Mouse (Mus musculus) kidney, adult 9 months (tissue): ENCODE measurements at regions not wholly inside any gene's neighbourhood (a gene's known extent, or its start where the extent isn't known, plus 50 kb on each side); places are given as distances from the start of the nearest gene placed in this dataset.

ENCODE experiments used
- DNase-seq: peaks from one replicate; pipeline ENCODE4 v3.0.0; 2022

DNA sequence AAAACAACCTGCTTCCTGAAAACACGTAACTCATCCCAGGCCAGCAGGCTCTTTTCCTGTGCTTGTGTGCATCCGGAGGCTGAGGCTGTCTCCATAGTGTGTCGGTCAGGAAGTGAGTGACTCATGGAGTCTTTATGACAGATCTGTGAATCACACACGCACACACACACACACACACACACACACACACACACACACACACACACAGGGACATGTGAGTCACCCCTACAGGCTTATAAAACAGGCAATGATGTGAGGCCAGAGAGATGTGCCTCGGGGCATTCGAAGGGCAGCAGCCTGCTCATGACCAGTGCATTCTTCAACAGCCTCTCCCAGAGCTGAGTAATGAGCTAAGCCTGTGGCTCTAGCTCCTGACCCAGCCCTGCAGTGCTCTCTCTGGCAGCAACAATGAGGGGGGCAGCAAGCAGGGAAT is 97.5 kb upstream of the Dlx2 start:
- DNase-seq, result peak; percentile 60

DNA sequence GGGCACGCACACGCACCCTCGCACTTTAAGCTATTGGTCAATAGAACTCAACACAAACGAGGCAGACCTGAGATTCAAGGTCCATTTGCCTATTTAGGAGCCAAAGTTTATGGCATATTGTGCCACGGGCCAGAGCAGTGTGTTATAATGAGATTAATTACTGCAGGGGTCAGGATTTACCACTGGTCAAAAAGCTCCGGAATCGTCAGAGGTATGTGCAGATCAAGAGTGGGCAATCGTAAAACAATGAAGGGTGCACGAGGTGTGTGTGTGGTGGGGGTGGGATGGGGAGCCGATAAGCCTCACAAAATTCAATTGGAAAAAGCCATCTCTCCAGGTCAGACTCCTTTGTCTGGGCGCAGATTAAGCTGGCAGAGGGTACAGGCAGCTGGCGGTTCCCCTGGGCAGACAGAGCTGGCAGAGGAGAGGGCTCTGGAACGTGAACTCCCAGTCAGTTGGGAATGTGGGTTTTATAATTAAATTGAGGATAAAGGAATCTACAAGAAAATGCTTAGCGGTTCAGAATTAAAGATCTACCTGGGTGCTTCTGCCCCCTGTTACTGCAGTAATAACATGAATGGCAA is 97.4 kb upstream of the Itga6 start:
- DNase-seq, result no peak

DNA sequence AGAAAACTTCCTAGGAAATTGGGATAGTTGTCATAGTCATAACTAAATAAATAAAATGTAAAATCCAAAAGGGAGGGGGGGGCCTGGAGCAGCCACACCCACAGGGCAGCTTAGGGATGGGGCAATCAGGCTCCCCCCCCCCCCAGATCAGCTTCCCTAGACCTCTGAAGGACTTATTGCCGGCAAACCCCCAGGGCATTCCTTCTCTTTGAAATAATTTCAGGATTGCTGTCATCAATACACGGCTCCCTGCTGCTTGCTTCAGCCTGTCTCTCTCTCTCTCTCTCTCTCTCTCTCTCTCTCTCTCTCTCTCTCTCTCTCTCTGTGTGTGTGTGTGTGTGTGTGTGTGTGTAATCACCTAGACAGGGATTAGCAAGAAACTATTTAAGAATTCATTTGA is 93.8 kb upstream of the Itga6 start:
- no peak for DNase-seq

DNA sequence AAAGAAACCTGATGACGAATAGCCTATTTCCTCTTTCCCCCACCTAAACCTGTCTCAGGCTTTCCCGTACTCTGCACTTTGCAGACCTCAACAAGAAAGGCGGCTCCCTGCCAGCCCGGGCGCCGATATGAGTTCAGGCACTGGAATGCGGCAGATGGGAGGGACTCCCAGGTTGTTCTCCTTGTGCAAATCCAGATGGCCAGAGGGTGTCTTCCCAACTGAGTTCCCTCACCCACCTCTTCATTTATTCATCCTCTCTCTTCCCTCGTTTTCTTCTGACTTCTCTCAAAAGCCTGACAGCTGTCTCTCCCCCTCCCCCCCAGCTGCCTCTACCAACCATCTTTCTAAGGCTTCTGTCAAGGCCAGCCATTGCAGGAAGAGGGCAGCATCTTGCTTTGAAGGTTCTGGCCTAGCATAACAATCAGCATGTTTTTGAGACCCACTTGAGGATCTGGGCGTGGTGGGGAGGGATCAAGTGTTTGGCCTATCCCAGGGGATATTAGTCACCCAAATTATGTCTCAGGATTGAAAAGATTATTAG is 93.1 kb upstream of the Itga6 start:
- peak; percentile 42 for DNase-seq

DNA sequence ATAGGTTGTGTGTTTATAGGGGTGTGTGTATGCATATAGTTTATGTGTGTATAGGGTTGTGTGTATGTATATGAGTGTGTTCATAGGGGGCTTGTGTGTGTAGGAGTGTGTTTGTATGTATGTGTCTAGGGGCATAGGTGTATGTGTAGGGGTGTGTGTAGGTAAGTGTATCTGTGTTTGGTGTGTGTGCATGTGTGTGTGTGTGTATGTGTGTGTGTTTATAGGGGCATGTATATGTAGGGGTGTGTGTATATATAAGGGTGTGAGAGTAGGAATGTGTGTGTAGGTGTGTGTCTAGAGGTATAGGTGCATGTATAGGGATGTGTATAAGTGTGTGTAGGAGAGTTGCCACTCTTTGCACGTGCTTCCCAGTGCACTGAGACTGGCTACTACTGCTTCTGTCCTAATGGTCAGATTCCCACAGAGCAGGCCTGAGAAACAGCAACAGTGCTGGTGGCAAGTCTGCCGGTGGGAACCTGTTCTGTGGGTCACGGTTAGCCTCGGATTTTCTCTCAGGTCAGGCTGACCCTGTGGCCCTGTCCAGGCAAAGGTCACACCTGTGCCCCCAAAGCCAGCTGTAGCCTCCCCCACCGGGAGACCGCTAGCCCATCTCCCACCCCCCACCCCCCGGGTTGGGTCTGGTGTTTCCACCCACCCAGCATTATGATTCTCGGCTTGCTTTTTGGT is 90.5 kb upstream of the Itga6 start:
- no peak for DNase-seq

DNA sequence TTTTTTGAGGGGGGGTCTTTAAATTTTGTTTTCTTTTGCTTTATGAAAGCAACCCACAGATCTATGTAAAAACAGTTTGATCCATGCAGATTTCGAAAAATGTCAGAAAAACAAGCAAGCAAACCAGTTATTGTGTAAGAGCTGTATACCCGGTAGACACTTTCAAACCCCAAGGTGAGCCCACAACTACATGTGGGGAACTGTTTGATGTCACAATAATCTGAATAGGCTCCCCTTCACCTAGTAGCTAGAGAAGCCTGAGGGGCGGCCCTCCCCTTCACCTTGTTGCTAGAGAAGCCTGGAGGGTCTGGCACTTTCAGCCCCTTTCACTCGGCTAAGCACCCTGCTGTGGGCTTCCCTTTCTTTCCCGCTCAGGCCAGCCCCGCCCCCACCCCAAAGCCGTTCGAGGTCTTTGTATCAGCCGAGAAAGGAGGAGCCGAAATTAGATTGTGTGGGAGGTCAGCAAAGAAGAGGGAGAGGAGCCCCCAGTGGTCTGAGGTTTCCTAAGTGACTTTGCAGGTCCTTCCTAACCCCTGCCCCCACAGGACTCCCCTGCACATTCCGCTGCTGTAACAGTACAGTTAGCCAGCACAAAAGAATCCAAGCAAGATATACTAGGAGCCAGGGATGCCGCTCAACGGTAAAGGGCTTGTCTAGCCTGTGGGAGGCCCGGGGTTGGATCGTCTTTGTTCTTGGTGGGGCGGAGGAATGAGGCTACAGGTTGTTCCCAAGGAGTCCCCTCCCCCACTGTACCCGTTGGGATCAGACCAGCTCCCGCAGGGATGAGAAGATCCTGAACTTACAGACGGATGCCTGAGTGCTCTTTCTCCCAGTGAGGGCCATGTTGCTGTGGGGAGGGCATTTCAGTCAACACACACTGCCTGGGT is 89.7 kb upstream of the Itga6 start:
- no peak for DNase-seq

DNA sequence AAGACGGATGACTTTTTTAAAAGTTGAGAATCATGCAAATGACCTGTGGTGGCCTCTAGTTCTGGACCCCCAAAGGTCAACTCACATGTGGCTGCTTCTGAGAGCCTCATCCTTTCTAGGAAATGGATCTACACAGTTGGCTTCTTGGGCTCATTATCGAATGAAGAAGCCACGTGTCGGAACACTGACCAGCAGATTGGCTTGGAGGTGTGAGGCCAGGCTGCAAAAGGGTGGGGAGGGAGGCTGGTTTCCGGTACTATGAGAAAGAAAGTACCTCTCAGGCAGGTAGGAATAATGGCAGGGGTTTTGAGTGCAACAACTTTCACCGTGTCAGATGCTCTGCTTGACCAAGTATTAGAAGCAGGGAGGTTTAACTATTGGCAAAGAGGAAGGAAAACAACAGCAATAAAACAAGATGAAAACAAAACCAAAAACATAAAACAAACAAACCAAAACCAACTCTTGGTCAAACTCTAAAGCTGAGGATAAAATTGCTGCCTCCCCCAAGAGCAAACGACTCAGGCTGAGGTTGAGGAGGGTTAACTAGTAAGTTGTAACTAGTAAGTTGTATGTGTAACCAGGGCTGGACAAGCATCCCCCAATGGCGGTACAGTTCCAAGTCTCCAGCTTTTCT is 88.7 kb upstream of the Itga6 start:
- no peak for DNase-seq

DNA sequence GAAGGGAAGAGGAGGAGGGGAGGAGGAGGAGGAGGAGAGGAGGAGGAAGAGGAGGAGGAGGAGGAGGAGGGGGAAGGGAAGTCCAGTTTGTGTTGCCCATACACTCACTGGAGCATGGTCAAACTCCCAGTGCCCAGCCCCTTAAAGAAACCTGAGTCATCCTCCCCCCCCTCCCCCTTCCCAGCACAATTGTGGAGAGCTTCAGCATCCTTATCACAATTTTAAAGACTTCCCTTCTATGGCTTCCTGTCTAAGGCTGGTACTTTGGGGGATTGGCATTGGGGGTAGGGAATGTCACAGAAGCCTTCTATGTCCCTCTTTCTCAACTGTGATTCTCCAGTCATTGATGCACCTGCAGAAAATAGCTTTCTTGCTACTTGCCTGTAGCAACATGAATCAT is 84.0 kb upstream of the Itga6 start:
- no peak for DNase-seq

DNA sequence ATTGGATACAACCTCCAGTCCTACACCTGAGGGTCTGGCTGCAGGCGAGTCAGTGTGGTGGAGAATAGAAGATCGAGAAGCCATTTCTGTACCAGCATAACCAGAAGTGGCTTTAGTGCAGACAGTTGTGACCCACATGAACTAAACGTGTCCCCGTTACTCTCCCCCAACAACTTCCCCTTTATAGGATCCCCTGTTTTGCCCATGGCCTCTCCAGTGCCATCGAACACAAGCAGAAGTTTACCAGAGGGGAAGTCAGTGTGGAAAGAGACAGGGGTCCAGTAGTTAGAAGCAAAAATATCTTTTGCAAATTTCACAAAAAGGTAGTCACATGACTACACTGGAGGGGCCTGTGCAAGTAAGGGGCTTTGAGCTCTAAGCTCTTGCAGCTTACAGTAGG is 83.4 kb upstream of the Itga6 start:
- DNase-seq, result no peak

DNA sequence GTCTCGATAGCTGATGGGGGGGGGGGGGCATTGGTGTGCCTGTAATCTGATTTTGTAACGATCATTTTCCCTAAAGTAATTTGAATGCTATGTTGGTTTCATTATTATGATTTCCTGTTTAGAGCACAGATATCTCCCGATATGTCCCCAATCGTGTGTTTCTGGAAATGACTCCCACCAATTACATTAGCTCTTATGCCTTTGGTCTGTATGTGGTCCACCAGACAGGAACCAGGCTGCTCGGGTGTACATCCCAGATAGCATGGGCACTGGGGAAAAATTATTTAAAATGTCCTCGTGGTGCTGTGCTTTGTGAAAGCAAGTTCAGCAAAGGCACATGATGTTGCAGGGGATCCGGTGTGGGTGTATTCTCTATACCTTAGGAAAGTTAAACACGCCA is 82.0 kb upstream of the Itga6 start:
- DNase-seq, result no peak

DNA sequence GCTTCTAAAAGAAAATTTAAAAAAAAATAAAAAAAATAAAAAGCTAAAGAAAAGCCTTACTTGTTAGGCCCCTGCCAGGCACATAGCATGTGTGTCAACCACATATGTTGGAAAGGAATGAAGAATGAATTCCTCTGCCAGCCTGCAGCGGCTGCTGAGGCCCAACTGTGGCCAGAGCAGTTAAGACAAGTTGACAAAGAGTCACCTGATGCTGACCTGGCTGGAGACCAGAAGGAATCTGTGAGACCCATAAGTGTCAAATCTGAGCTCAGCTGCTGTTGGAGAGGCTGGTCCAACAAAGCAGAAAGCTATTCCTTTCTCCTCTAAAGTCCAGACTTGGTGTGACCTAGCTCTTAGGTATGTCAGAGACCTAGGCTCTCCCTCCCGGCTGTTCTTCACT is 78.5 kb upstream of the Itga6 start:
- no peak for DNase-seq

DNA sequence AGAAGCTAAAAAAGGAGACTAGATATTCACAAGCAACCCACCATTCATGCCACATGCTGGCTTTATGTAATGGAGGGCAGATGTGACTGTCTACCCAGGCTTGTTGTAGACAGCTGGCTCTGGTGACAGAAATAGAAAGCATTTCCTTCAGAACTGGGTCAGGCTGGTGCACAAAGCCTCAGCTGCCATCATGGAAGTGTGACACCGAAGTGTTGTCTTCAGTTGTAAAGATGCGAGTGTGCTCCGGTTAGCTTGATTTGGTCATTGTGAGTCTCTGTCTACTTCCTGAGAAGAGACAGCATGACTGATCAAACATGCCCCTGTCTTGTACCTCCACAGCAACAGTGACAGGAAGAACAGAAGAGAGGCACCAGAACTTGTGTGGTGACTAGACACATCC is 77.7 kb upstream of the Itga6 start:
- DNase-seq, result no peak

DNA sequence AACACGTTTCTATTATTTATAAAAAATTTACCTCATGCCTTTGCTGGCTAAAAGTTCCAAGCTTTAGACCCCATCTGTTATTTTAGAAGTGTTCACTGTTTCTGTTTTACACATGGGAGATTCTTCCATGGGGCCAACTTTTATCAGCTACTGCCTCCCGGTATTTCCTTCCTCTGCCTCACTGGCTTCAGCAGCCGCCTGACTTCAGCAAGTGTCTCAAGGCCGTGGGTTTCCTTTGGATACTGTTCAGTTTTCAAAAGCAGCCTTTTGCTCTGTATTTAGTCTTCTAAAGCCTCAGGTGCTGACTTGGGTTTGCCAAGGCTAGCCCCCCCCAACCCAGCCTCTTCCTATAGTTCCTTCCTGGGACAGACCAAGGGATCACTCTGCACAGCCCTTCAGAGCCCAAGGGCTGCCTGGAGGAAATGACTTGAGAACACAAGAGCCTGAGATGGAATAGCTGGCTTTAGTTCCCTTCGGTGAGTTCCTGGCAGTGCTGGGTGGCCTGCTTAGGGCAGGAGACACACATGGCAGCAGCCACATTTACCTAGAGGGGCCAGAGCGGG is 75.1 kb upstream of the Itga6 start:
- DNase-seq, result no peak

DNA sequence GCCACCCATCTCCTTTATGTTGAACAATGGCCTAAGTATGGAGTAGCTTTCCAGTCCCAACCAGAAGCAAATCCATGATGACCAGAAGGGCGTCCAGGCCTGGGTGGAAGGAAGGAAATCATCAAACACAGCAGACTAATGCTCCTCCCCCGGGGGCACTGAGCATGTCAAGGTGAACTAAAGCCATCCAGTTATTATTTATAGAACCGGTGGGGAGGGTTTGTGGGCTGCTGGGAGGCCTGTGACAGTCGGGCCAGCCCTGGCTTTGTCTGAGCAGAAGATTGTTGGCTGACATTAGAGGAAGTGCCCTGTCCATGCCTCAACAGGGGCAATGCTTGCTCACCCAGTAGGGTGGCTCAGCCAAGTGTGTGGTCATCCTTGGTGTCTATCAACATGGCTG is 74.5 kb upstream of the Itga6 start:
- peak; percentile 69 for DNase-seq

DNA sequence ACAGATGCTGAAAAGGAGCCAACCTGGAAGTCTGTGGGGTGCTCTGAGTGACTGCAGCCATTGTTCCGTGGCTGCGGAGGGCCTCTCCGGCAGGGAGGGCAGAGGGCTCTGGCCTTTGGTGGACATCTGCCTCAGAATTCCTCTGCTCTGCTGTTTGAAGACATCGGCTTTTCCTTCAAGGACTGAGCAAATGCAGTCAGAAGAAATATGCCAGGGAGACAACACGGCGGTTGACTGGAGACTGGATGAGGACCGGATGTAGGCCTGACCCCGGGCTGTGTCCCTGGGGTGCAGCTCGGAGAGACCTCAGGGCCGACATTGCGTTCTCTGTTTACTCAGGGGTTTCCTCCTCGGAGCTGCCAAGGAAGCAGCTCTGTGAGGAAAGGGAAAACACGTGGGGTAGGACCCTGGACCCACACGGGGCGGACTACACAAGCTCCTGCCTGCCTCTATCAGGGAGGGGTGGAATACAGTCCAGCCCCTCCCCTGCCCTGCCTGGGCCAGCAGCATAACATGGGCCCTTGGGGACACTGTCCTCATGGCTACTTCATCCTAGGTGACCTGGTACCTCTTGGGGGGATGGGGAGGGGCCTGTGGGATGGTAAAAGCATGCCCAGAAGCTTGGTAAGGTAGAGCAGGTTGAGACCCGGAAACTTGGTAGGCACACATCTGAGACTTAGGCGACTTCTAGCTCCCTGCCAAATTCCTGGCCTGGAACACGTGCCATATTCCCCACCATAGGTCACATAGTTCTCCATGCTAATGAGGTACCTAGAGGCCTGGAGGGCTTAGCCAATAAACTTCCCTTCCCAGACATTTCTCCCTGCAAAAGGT is 72.1 kb upstream of the Itga6 start:
- peak; percentile 83 for DNase-seq

DNA sequence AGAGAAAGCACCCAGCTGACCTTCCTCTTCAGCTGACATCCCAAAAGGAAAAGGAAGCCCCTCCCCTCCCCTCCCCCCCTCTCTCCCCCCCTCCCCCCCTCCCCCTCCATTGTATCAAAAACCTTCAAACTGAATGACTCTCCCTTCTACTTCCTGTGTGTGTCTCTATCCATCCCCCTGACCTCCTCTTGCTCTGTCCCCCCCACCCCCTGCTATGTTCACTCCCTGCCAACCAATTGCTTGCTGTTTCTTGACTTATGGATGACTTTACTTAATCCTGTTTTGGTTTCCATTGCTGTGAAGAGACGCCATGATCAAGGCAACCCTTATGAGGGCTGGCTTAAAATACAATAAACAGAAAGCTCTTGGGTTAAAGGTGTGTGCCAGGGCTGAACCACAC is 64.7 kb upstream of the Itga6 start:
- DNase-seq, result no peak

DNA sequence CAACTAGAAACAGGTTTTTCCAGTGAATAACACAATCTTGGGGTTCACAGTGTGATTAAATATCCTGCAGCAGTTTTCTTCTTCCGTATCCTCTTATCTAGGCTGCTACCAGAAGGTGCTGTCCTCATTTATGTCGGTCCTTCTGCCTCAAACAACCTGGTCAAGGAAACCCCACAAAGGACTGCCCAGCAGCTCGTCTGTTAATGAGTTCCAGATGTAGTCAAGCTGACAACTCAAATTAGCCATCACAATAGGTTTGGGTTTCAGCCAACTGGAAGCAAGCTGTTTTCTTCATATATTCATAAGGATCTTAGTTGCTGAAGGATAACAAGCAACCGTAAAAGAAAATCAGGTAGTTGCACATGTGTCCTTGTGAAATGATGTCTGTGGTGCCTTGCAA is 64.3 kb upstream of the Itga6 start:
- no peak for DNase-seq

DNA sequence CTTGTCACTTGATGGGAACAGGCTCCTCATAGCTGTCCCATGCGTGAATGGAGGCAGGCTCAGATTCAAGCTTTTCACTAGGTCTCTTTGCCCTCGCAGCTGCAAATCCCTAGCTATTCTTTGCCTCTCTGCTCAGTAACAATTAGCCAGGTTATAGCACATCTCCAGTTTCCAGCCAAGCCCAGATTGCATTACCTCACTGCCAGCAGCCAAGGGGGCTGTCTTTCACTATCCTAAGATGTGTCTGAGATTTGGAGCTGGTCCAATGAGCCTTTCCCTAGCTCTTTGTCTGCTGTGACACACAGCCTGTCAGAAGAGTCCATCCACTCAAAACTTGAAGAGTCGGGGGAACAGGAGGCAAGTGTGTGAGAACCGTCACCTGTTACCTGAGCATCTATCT is 62.0 kb upstream of the Itga6 start:
- no peak for DNase-seq

DNA sequence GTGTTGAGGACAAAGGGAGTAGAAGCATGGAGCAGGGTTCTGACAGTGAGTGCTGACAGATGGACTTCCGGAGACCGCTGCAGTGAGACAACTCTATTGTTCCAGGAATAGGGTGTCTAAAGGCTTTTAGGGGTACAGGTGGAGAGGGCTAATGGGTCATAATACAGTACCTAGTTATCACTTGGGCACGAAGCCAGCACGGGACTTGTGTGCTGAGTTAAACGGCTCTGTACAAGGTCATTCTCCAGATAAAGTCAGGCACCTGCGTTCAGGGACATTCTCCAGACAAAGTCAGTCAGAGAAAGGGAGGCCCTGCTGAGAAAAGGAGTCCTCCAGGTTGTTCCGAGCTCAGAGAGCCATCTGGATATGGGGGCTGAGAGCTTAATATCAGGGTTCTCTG is 60.2 kb upstream of the Itga6 start:
- DNase-seq, result no peak

DNA sequence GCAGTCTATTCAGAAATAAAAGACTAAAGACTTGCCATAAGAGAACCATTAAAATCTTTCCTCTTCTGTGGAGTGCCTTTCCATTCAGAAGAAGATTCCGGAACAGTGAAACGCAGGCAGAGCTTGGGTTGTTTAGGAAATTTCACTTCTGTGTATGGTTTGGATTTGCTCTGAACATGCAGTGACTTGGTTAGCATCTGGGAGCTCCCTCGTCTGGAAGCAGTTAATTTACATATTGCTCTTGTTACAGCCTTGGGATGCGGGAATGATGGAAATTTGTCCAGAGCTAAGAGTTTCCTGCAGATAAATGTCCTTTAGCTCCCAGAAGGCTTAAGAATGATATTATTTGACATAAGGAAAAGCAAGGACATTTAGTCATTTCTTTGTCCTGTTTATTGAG is 56.4 kb upstream of the Itga6 start:
- no peak for DNase-seq

DNA sequence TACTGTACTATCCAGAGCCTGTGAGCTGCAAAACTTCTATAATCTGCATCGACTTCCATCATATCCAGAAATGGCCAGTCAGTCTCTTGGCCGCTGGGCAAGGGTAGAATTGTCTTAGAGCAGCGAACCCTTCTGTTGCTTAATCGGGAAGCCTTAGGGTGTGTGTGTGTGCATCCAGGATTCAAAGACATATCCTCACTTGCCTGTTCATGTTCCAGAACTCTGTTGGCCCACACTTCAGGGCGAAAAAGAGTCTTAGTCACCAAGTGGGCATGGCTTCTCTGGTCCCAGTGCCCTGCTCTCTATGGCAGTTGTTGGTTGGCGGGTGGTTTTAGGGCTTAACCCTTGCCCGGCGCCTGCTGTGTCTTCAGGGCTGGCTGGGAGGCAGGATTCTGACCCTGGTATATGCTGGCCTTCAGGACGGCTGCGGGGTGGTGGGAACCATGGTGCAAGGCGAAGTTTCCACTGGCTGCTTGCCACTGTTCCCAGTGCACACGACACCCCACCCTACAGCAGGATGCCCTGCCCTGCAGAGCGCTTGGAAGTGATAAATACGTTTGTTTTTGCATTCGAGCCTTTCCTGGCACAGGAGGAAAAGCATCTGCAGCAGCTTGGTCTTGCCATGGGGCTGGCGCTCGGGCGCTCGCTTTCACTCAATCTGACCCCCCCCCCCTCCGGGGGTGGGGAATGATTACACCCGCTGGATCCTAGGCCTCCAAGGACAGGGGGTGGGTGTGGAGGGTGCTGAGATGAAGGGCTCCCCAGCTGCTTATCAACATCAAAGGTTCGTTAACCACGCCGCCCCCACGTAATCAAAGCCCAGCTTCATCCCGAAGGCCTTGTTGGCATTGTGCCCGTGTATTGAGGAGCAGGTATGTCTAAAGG is 54.9 kb upstream of the Itga6 start:
- peak; percentile 41 for DNase-seq
